Mouse (Mus musculus) right cerebral cortex, postnatal 25 days (tissue): ENCODE measurements around the gene Pipox.

Source experiments
- DNase-seq: peaks from one replicate; pipeline ENCODE4 v3.0.0; 2022

The Pipox gene

GRCm38 (mm10) chr11:77843068-77843905, 50.6 kb downstream of the Pipox start:
- no peak for DNase-seq

GRCm38 (mm10) chr11:77840523-77841245, 53.2 kb downstream of the Pipox start:
- no peak for DNase-seq

- DNase-seq = no peak
Measured at GRCm38 (mm10) chr11:77837856-77838255, 56.0 kb downstream of the Pipox start.

GRCm38 (mm10) chr11:77836751-77837150, 57.1 kb downstream of the Pipox start:
- DNase-seq = no peak

- no peak for DNase-seq
Measured at GRCm38 (mm10) chr11:77836290-77836689, 57.6 kb downstream of the Pipox start.

GRCm38 (mm10) chr11:77835109-77835508, 58.8 kb downstream of the Pipox start:
- DNase-seq = no peak

GRCm38 (mm10) chr11:77832541-77832940, 61.4 kb downstream of the Pipox start:
- DNase-seq = no peak

- DNase-seq = no peak
Measured at GRCm38 (mm10) chr11:77830875-77831274, 63.0 kb downstream of the Pipox start.
